7 mouse cellular contexts compared by ENCODE assay signal in genomic region chr2:25304657-25305541, GRCm38 (mm10). TPM values are rescaled to one million over a fixed set of nuclear protein-coding genes. Genes with fewer than 3 reads are reported as not detected.
A peak's percentile ranks its signal among the peaks of the same experiment; 100 is the strongest.
DNase-seq lines count a peak whose midpoint lies in the region; ATAC-seq and TF ChIP-seq lines count a peak whose summit lies in the region.

No protein-coding gene starts in this region.

- peak; percentile 63 to 78 for DNase-seq in right cerebral cortex, postnatal 10 days (ENCODE audit: low spot score in 2 of 2)
- DNase-seq in right cerebral cortex, adult 18-20 months = no peak
- peak; percentile 23 for DNase-seq in heart, postnatal 4 days
- DNase-seq in liver, embryonic 13.5 days = no peak
- peak; percentile 76 for DNase-seq in neural tube, embryonic 11.5 days (ENCODE audit: low spot score)
- no peak for DNase-seq in gastrocnemius, postnatal 36 days

- H3K27ac ChIP-seq in cortical plate, adult 2 months (ENCODE audit: insufficient read depth, low read length) = no peak overlapping the region
- H3K27ac ChIP-seq in liver, embryonic 13.5 days = no peak overlapping the region
- no peak overlapping the region for H3K27ac ChIP-seq in neural tube, embryonic 11.5 days (ENCODE audit: low read depth, low read length)

- intact Hi-C loops in gastrocnemius, postnatal 36 days (cut with DNase I) = no loop called here

- H3K9me3 ChIP-seq in liver, embryonic 13.5 days (replicated peaks) = no peaks in the 10 kb centered on the region
- no peaks in the 10 kb centered on the region for H3K9me3 ChIP-seq in neural tube, embryonic 11.5 days (ENCODE audit: control insufficient read depth, low read length)

- peak; percentile 29; the same call in 1 of the 2 replicates for ATAC-seq in liver, embryonic 13.5 days (ENCODE audit: low read depth)
- ATAC-seq in neural tube, embryonic 11.5 days (ENCODE audit: insufficient read depth, low FRiP score, low TSS enrichment) = peak; percentile 76

- no peak for TF ChIP-seq POLR2A in cortical plate, adult 2 months (IDR thresholded peaks at IDR 0.05; ENCODE audit: extremely low read depth, insufficient read depth, low read length)

- TF ChIP-seq CTCF in cortical plate, adult 2 months (IDR thresholded peaks at IDR 0.05; ENCODE audit: extremely low read depth, insufficient read depth, low read length) = no peak

- peaks cover 6% of the 10 kb centered on the region; the same call in 1 of the 2 replicates for H3K4me1 ChIP-seq in cortical plate, adult 2 months (ENCODE audit: control insufficient read depth, insufficient read depth, low read length)
- peaks cover 12% of the 10 kb centered on the region for H3K4me1 ChIP-seq in liver, embryonic 13.5 days (replicated peaks)
- no peaks in the 10 kb centered on the region; the same call in 1 of the 2 replicates for H3K4me1 ChIP-seq in neural tube, embryonic 11.5 days (ENCODE audit: control insufficient read depth, insufficient read depth, low read length)

- peaks cover 77% of the 10 kb centered on the region for H3K27me3 ChIP-seq in liver, embryonic 13.5 days
- H3K27me3 ChIP-seq in neural tube, embryonic 11.5 days (ENCODE audit: control insufficient read depth, insufficient read depth, low read length) = peaks cover 37% of the 10 kb centered on the region

- peak overlapping the region; percentile 10; the same call in 1 of the 2 replicates for H3K4me3 ChIP-seq in cortical plate, adult 2 months (ENCODE audit: insufficient read depth, low read length)
- peak overlapping the region; percentile 48 for H3K4me3 ChIP-seq in liver, embryonic 13.5 days (replicated peaks)
- peak overlapping the region; percentile 42 for H3K4me3 ChIP-seq in neural tube, embryonic 11.5 days (ENCODE audit: low read depth, low read length)

- H3K36me3 ChIP-seq in liver, embryonic 13.5 days = no peaks in the 10 kb centered on the region
- H3K36me3 ChIP-seq in neural tube, embryonic 11.5 days (ENCODE audit: control insufficient read depth, insufficient read depth, low read length) = no peaks in the 10 kb centered on the region

- peak overlapping the region; percentile 68 for H3K4me2 ChIP-seq in liver, embryonic 13.5 days
- peak overlapping the region; percentile 78 for H3K4me2 ChIP-seq in neural tube, embryonic 11.5 days (ENCODE audit: low read depth)

- no peak overlapping the region; the same call in 1 of the 2 replicates for H3K9ac ChIP-seq in liver, embryonic 13.5 days
- H3K9ac ChIP-seq in neural tube, embryonic 11.5 days (ENCODE audit: low read length) = peak overlapping the region; percentile 35

- WGBS in liver, embryonic 13.5 days (ENCODE audit: insufficient replicate concordance) = 2% methylated on average over 44 of the region's 45 CpGs
- 3% methylated on average over 37 of the region's 45 CpGs for WGBS in neural tube, embryonic 11.5 days

RNA-seq across cellular contexts. Expression of gene Grin1, which starts 14.1 kb away (rescaled TPM):
- 336 and 340 TPM in 2 replicates for polyA plus RNA-seq in cortical plate, adult 2 months (2012; rRNA removed)
- total RNA-seq in heart, postnatal 4 days (2021) = not detected
- polyA plus RNA-seq in liver, embryonic 13.5 days (2015; fragmentation: Nextera tagmentation; extraction: Ambion mirVana) = 0.12 and 0.41 TPM in 2 replicates
- polyA plus RNA-seq in neural tube, embryonic 11.5 days (2014; fragmentation: Nextera tagmentation; extraction: Ambion mirVana) = 2.5 and 3.7 TPM in 2 replicates
- total RNA-seq in gastrocnemius, postnatal 36 days (2021) = not detected

RNA-seq across cellular contexts. Expression of gene Lrrc26, which starts 15.2 kb away (rescaled TPM):
- polyA plus RNA-seq in cortical plate, adult 2 months (2012; rRNA removed) = not detected in 2 replicates
- not detected for total RNA-seq in heart, postnatal 4 days (2021)
- not detected in 2 replicates for polyA plus RNA-seq in liver, embryonic 13.5 days (2015; fragmentation: Nextera tagmentation; extraction: Ambion mirVana)
- polyA plus RNA-seq in neural tube, embryonic 11.5 days (2014; fragmentation: Nextera tagmentation; extraction: Ambion mirVana) = not detected in 2 replicates
- total RNA-seq in gastrocnemius, postnatal 36 days (2021) = not detected

RNA-seq across cellular contexts. Expression of gene Tmem210, which starts 17.0 kb away (rescaled TPM):
- not detected in 2 replicates for polyA plus RNA-seq in cortical plate, adult 2 months (2012; rRNA removed)
- not detected for total RNA-seq in heart, postnatal 4 days (2021)
- polyA plus RNA-seq in liver, embryonic 13.5 days (2015; fragmentation: Nextera tagmentation; extraction: Ambion mirVana) = not detected in 2 replicates
- polyA plus RNA-seq in neural tube, embryonic 11.5 days (2014; fragmentation: Nextera tagmentation; extraction: Ambion mirVana) = not detected in 2 replicates
- total RNA-seq in gastrocnemius, postnatal 36 days (2021) = not detected

RNA-seq across cellular contexts. Expression of gene Man1b1, which starts 27.2 kb away (rescaled TPM):
- polyA plus RNA-seq in cortical plate, adult 2 months (2012; rRNA removed) = 27.0 and 28.4 TPM in 2 replicates
- total RNA-seq in heart, postnatal 4 days (2021) = 10 to 100 TPM; 27.2 to 28.6 TPM
- 18.8 and 27.1 TPM in 2 replicates for polyA plus RNA-seq in liver, embryonic 13.5 days (2015; fragmentation: Nextera tagmentation; extraction: Ambion mirVana)
- 65.8 and 87.4 TPM in 2 replicates for polyA plus RNA-seq in neural tube, embryonic 11.5 days (2014; fragmentation: Nextera tagmentation; extraction: Ambion mirVana)
- 10 to 100 TPM; 11.9 to 15.0 TPM for total RNA-seq in gastrocnemius, postnatal 36 days (2021)

RNA-seq across cellular contexts. Expression of gene Anapc2, which starts 32.6 kb away (rescaled TPM):
- 75.7 and 76.5 TPM in 2 replicates for polyA plus RNA-seq in cortical plate, adult 2 months (2012; rRNA removed)
- total RNA-seq in heart, postnatal 4 days (2021) = 10 to 100 TPM; 49.7 to 53.1 TPM
- 50.5 and 51.0 TPM in 2 replicates for polyA plus RNA-seq in liver, embryonic 13.5 days (2015; fragmentation: Nextera tagmentation; extraction: Ambion mirVana)
- polyA plus RNA-seq in neural tube, embryonic 11.5 days (2014; fragmentation: Nextera tagmentation; extraction: Ambion mirVana) = 120 and 128 TPM in 2 replicates
- total RNA-seq in gastrocnemius, postnatal 36 days (2021) = 10 to 100 TPM; 27.0 to 27.8 TPM

Comparison
In these comparisons a context has a peak if more than half of its experiments do, and no peak if none do; other contexts are left out.
1. DNase-seq: peak in right cerebral cortex, postnatal 10 days (2 of 2), heart, postnatal 4 days (single experiment) and neural tube, embryonic 11.5 days (single experiment); none in right cerebral cortex, adult 18-20 months (single experiment), liver, embryonic 13.5 days (single experiment) and gastrocnemius, postnatal 36 days (0 of 2).
2. RNA of gene Grin1, which starts 14.1 kb away (polyA plus RNA-seq): 336 to 340 TPM in cortical plate, adult 2 months; 2.5 to 3.7 TPM in neural tube, embryonic 11.5 days and 0.12 to 0.41 TPM in liver, embryonic 13.5 days; every median in the first group is over 10 times any median in the second.
3. Peak in every context shown above with its lines, with median percentiles within 50 percentile points of each other: H3K4me3 ChIP-seq.